Mouse (Mus musculus): ENCODE results near the gene 6430571L13Rik. TPM values are rescaled to one million over a fixed set of nuclear protein-coding genes. Genes with fewer than 3 reads are reported as not detected.

Gene 6430571L13Rik
- total RNA-seq, 2 experiments from 2014 or later, result 4.3 to 4.4 TPM

DNA sequence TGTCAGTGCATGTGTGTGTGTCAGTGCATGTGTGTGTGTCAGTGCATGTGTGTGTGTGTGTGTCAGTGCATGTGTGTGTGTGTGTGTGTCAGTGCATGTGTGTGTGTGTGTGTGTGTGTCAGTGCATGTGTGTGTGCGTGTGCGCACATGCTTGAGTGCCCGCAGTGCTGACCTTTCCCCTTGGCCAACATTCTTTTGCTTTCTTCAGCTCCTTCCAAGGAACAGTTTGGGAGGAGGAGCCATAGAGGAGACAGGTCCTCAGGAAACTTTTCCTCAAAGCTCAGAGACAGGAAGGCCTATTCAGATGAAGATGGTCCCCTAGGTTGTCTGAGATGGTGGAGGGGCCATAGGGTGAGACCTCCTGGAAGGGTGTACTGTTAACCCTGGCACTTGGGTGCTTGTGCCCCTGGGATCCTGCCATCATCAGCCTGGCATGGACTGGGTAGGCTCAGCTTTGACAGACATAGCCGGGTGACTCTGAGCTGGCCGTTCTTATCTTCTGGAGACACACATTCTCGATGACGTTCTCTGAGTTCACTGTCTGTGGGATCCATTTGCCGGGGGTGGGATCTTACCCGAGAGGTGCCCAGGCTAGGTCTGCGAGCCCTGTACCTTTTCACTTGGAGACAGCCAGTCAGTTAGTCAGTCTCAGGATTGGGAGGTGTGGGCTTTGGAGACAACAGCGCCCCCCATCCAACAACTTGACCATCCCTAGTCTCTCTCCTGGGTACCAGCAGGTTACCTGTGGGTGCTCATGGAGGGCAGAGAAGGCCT lies 33.1 kb upstream of the 6430571L13Rik start:
- no peak for TF ChIP-seq CTCF (IDR thresholded peaks at IDR 0.05)
- no peak overlapping the region for H3K4me3 ChIP-seq
- no peak overlapping the region for H3K27ac ChIP-seq
- intact Hi-C loops (cut with DNase I), result no loop called here
- no peak for DNase-seq (ENCODE audit: extremely low spot score in 1 of 2, low spot score in 2 of 2)

DNA sequence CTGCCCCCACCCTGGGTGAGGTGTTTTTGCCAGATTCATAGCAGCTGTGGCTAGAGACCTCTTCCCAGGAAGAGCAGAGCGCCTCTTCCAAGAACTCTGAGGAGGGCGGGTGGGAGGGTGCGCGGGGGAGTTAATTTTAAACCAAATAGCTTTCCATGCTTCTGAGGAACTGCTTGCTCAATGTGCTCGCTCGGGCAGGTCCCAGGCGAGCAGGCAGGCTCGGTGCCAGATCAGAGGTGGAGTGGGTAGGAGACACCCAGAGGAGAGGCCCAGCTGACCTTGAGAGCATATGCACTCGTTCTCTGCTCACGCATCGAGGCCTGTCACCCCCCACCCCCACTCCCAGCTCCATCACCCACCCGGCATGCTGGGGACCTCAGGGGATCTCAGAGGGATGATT lies 32.5 kb upstream of the 6430571L13Rik start:
- H3K27ac ChIP-seq, result no peak overlapping the region; the same call in 1 of the 2 replicates
- H3K4me3 ChIP-seq, result no peak overlapping the region
- intact Hi-C loops (cut with DNase I), result no loop called here
- DNase-seq (ENCODE audit: extremely low spot score in 1 of 2, low spot score in 2 of 2), result peak; percentile 38 to 45
- TF ChIP-seq CTCF (IDR thresholded peaks at IDR 0.05), result no peak

DNA sequence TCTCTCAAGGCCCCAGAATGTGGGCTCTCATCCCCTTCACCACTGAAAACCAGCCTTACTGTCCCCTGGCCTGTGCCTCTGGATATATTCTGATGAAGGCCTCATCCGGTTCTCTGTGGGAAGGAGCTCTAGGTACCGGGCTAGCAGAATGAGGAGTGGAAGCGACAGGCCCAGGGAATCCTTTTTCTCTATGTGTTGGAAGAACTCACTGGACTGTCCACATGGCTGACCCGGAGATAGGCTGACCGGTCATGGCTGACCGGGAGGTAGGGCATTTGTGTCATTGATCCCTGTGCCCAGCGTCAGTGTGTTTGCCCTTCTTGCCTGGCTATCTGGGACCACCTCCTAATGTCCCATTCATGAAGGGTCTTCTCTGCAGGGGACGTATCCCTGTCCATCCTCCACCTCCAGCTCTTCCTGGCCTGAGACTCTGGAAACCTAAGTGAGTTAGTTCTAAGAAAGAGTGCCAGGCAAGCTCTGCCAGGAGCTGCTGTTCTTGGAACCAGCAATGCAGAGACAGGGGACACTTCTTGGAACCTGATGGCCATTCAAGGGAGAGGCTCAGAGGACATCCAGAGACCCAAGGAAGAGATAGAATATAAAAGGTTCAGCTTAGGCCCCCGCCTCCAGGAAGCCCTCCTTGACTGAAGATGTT lies 31.9 kb upstream of the 6430571L13Rik start:
- Histone ChIP-seq H3K27ac (no peak overlapping the region; the same call in 1 of the 2 replicates), H3K4me3 (no peak overlapping the region)
- no peak for TF ChIP-seq CTCF (IDR thresholded peaks at IDR 0.05)
- DNase-seq (ENCODE audit: extremely low spot score in 1 of 2, low spot score in 2 of 2), result no peak
- intact Hi-C loops (cut with DNase I), result no loop called here

DNA sequence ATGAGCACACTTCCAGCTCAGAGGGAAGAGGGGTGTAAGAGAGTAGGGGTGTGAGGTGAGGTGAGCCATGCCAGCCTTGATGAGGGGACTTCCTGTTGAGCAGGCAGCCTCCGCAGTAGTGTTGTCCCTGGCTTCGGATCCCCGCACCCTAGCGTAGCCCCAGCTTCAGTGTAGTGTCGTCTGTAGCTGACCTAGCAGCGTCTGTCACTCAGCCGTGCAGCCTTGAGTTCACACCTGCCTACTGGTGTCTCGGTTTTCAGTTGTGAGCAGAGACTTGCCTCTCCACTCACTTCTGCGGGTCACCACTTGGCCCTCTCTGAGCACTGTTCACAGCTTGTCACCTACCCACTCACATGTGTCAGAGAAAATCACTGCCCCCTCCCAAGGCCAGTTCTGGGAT lies 31.2 kb upstream of the 6430571L13Rik start:
- DNase-seq (ENCODE audit: extremely low spot score in 1 of 2, low spot score in 2 of 2), result no peak
- Histone ChIP-seq H3K27ac (no peak overlapping the region), H3K4me3 (no peak overlapping the region)
- intact Hi-C loops (cut with DNase I), result no loop called here
- TF ChIP-seq CTCF (IDR thresholded peaks at IDR 0.05), result no peak

DNA sequence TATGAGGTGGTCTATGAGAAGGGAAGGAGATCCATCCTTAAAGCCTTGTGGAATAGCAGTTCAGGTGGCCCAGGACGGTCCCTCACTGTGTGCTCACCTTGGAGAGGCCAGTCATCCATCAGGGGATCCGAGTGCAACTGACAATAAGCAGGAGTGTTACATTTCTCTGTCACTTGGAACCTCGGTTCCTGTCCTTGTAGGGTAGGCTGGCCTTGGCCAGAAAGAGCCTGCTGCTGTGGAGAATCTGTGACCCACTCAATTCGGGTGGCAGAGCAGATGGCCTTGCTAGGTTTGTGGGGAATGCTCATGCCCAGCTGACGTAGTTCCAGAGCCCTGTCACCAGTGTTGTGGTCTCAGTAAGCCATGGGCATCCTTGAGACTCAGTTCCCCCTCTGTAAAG lies 30.8 kb upstream of the 6430571L13Rik start:
- intact Hi-C loops (cut with DNase I), result no loop called here
- Histone ChIP-seq H3K27ac (no peak overlapping the region), H3K4me3 (no peak overlapping the region)
- DNase-seq (ENCODE audit: extremely low spot score in 1 of 2, low spot score in 2 of 2), result no peak
- no peak for TF ChIP-seq CTCF (IDR thresholded peaks at IDR 0.05)

DNA sequence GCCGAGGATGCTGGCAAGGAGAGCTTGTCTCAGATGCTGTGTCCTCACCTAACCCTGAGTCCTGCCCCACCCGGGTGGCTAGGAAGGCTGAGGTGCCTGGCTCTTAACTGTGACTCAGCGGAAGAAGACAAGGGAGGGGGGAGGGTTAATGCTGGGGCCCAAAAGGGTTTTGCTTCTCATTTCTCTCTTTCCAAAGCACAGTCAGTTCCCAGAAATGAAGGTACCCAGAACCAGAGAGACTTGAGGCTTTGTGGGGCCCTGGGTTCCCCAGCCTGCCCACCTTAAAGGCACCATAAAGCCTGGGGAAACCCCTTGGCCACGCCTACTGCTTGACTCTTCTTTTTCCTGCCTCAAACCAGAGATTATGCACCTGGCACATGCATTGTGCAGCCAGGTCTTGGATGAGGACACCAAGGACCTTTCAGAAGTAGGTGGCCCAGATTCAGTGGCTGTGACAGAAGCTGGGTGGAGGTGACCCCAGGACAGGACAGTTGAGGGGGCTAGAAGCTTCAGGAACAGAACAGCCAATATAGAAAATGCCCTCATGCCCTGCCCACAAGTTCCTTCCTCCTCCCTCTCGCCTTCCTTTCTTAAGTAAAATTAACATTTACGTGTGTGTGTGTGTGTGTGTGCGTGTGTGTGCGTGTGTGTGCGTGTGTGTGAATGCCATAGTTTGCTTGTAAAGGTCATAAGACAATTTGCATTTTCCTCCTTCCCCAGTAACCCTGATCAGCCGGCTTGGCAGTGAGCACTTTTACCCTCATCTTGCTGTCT lies 27.4 kb upstream of the 6430571L13Rik start:
- TF ChIP-seq CTCF (IDR thresholded peaks at IDR 0.05), result no peak
- intact Hi-C loops (cut with DNase I), result no loop called here
- Histone ChIP-seq H3K4me3 (no peak overlapping the region), H3K27ac (no peak overlapping the region)
- no peak for DNase-seq (ENCODE audit: extremely low spot score in 1 of 2, low spot score in 2 of 2)

DNA sequence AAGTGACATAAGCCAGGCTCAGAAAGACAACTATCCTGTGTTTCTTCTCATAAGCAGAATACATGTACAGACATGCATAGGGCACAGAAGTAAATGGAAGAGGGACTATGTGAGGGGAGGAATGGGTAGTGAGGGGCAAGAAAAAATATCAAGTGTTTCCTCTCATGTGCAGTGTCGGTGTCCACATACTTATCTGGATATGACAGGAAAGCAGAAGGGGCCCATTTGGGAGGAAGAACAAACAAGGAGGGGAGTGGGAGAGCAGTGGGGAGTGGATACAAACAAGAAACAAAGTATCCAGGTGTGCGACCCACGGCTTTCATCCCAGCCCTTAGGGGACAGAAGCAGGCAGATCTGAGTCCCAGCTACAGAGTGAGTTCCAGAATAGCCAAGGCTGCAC lies 26.5 kb upstream of the 6430571L13Rik start:
- Histone ChIP-seq H3K4me3 (no peak overlapping the region), H3K27ac (no peak overlapping the region)
- TF ChIP-seq CTCF (IDR thresholded peaks at IDR 0.05), result no peak
- intact Hi-C loops (cut with DNase I), result no loop called here
- no peak for DNase-seq (ENCODE audit: extremely low spot score in 1 of 2, low spot score in 2 of 2)

DNA sequence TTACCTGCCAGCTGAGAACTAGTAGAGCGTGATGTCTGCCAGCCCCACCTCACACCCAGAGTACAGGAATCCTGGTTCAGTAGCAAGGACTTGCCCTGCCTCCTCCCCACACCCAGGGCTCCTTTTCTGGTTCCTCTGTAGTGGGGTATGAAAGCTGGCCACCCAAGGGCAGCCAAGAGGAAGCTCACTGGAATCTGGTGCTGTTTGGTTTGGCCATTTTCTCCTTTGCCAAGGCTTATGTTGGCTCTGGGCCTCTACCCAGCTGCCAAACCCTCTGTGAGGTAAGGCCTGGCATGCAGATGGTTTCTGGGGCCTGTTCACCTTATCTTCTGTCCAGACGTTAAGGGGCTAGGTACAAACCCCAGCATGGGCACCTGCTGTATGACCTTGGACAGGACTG lies 24.6 kb upstream of the 6430571L13Rik start:
- DNase-seq (ENCODE audit: extremely low spot score in 1 of 2, low spot score in 2 of 2), result no peak
- no peak overlapping the region for H3K27ac ChIP-seq
- TF ChIP-seq CTCF (IDR thresholded peaks at IDR 0.05), result no peak
- H3K4me3 ChIP-seq, result no peak overlapping the region
- intact Hi-C loops (cut with DNase I), result no loop called here

DNA sequence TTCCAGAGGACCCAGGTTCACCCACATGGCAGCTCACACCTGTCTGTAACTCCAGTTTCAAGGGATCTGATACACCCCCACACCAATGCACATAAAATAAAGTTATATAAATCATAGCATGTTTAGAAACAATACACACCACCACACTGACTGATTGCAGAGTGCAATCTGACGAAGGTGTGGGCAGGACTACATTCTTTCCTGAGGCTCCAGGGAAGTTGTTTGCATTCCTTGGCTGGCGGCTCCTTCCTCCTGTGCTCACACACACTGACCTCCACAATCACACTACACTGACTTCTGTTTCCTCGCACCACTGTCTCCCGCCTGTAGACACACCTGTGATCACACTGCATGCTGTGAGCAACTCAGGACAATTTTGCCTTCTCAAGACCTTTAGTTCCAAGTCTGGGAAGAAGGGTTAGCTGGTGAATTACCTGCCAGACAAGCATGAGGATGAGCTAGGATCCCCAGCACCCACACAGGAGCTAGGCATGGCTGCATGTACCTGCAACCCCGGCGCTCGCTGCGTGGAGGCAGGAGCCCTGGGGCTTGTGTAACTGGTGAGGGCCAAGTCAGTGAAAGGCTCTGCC lies 17.8 kb upstream of the 6430571L13Rik start:
- no peak for DNase-seq (ENCODE audit: extremely low spot score in 1 of 2, low spot score in 2 of 2)
- H3K4me3 ChIP-seq, result no peak overlapping the region
- H3K27ac ChIP-seq, result no peak overlapping the region
- TF ChIP-seq CTCF (IDR thresholded peaks at IDR 0.05), result no peak
- intact Hi-C loops (cut with DNase I), result no loop called here

DNA sequence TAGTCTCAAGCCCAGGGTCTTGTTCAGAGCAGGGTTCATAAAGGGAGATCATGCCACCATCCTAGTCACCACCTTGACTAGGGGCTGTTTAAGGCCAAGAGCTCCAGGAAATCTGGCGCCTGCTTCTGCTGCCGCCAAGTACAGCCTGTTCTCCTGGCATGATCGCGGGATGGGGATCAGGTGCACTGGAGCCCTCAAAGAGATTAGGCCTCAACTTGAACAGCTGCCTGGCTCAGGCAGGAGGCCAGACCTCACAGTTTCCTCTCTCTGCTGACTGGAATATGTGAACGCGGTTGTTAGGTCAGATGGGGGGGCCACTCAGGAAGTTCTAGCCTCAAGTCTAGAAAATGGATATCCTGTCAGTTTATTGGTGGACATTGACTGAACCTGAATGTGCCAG lies 16.8 kb upstream of the 6430571L13Rik start:
- intact Hi-C loops (cut with DNase I), result no loop called here
- TF ChIP-seq CTCF (IDR thresholded peaks at IDR 0.05), result no peak
- Histone ChIP-seq H3K4me3 (no peak overlapping the region), H3K27ac (no peak overlapping the region)
- DNase-seq (ENCODE audit: extremely low spot score in 1 of 2, low spot score in 2 of 2), result no peak

DNA sequence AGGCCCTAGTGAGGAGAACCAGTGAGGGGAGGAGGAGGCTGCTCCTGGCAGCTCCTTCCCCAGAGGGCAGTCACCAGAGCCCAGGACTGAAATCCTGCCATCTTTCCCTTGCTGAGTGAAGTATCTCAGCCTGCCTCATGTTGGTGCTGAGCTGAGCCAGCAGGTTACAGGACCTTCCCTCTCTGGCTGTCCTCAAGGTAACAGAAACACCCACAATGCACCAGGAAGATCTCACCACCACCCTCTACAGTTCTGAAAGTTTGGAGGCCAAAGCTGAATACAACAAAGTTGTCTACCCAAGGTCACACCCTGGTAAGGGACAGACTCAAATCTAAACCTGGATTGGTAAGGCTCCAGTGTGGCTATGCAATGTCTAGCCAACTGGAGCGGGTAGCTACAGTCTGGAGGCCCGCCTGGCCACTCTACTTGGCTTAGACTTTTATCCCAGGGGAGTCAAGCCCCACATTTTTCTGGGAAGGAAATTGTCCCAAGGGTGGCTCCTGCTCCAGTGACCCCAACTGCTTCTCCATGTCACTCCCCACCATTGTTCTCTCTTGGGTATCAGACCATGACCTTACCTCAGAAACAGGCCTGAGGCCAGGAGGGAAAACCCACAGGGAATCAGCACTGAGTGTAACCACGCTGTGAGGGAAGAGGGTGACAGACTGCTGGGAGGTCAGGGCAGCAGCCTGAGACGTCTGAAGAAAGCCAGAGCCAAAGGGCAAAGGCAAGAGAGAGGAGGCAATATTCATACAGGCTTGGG lies 15.4 kb upstream of the 6430571L13Rik start:
- no peak for DNase-seq (ENCODE audit: extremely low spot score in 1 of 2, low spot score in 2 of 2)
- intact Hi-C loops (cut with DNase I), result no loop called here
- H3K4me3 ChIP-seq, result no peak overlapping the region
- no peak overlapping the region for H3K27ac ChIP-seq
- TF ChIP-seq CTCF (IDR thresholded peaks at IDR 0.05), result no peak

Measured in left cerebral cortex, adult 2 months (tissue).